Mouse (Mus musculus): ENCODE measurements around the gene Mfap5. TPM values are rescaled to one million over a fixed set of nuclear protein-coding genes. Genes with fewer than 3 reads are reported as not detected.
"Not testable (repeated sequence)": the region's sequence is repeated elsewhere in the genome, so short reads cannot be mapped to it uniquely, and the experiment has no call there.

The Mfap5 gene
- polyA plus RNA-seq, 1 experiment from 2014 or later, result 3.6 TPM

DNA sequence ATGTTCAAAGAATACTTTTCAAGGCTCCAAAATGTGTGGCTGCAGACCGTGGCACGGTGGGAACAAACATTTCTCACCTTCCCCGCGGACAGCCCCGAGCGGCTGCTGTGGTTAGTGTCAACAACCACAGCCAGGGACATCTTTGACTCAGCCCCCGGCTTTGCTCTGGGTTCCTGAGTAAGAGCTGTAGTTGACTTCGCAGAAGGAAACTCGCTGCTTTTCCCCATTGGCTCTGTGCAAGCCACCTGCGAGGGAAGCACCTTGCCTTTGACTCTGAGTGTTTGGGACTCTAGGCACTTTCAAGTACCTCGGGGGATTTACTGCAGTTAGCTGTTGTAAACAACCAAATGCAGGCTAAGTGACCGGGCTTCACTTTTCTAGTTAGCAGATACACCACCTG, 22.0 kb downstream of the Mfap5 start:
- Histone ChIP-seq H3K27ac (ENCODE audit: low read depth, low read length) (no peak overlapping the region), H3K4me2 (ENCODE audit: low read length) (no peak overlapping the region), H3K4me3 (ENCODE audit: low read length) (no peak overlapping the region), H3K9ac (ENCODE audit: low read depth, low read length) (no peak overlapping the region), H3K9me3 (ENCODE audit: control insufficient read depth, low read length) (no peaks in the 10 kb centered on the region), H3K36me3 (ENCODE audit: control insufficient read depth, insufficient read depth, low read length) (no peaks in the 10 kb centered on the region), H3K27me3 (replicated peaks; ENCODE audit: control insufficient read depth, insufficient read depth, low read length) (no peaks in the 10 kb centered on the region), H3K4me1 (ENCODE audit: control insufficient read depth, insufficient read depth, low read depth, low read length) (no peaks in the 10 kb centered on the region)
- ATAC-seq, result no peak
- WGBS, result 62% methylated on average over 12 of the region's 12 CpGs

GRCm38 (mm10) chr6:122528136-122528535, 22.5 kb downstream of the Mfap5 start:
- Histone ChIP-seq H3K4me2 (ENCODE audit: low read length) (no peak overlapping the region), H3K4me1 (ENCODE audit: control insufficient read depth, insufficient read depth, low read depth, low read length) (no peaks in the 10 kb centered on the region; the same call in 1 of the 2 replicates), H3K4me3 (ENCODE audit: low read length) (no peak overlapping the region), H3K9ac (ENCODE audit: low read depth, low read length) (no peak overlapping the region), H3K27ac (ENCODE audit: low read depth, low read length) (no peak overlapping the region), H3K27me3 (replicated peaks; ENCODE audit: control insufficient read depth, insufficient read depth, low read length) (no peaks in the 10 kb centered on the region), H3K36me3 (ENCODE audit: control insufficient read depth, insufficient read depth, low read length) (no peaks in the 10 kb centered on the region), H3K9me3 (ENCODE audit: control insufficient read depth, low read length) (no peaks in the 10 kb centered on the region)
- WGBS, result 80% methylated on average over 11 of the region's 11 CpGs
- ATAC-seq, result no peak

DNA sequence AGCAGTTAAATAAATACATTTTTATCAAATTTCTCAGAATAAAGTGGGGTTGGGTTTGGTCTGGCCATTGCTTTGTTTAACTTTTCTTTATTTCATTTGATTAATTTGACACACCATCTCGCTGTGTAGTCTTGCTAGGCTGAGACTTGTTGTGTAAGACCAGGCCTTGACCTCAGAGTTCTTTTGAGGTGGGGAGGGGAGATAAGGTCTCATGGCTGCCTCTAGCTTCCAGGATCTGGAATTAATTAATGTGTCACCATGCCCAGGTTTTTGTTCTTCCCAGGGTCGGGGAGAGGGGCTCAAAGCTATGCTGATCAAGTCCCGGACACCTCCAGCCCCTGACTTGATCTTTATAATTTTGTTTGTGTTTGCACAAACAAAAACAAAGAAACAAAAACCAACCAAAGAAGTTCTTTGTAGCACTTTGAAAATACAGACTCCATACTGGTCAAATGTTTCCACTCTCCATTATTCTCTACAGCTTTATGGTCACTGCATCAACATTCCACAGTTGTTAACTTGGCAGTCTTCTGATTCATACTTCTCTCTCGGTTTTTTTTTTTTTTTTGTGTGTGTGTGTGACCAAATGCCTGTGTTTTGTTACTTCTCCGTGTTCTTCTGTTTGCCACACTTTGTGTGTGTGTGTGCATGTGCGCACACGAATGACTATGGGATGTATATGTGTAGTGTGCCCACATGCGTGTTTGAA, 26.0 kb downstream of the Mfap5 start:
- H3K4me1 ChIP-seq (ENCODE audit: control insufficient read depth, insufficient read depth, low read depth, low read length), result no peaks in the 10 kb centered on the region; the same call in 1 of the 2 replicates
- no peaks in the 10 kb centered on the region for H3K27me3 ChIP-seq (replicated peaks; ENCODE audit: control insufficient read depth, insufficient read depth, low read length)
- no peak for ATAC-seq
- H3K4me2 ChIP-seq (ENCODE audit: low read length), result no peak overlapping the region
- H3K36me3 ChIP-seq (ENCODE audit: control insufficient read depth, insufficient read depth, low read length), result no peaks in the 10 kb centered on the region
- 75% methylated on average over 8 of the region's 8 CpGs for WGBS
- H3K4me3 ChIP-seq (ENCODE audit: low read length), result no peak overlapping the region
- H3K9me3 ChIP-seq (ENCODE audit: control insufficient read depth, low read length), result no peaks in the 10 kb centered on the region
- no peak overlapping the region for H3K9ac ChIP-seq (ENCODE audit: low read depth, low read length)
- H3K27ac ChIP-seq (ENCODE audit: low read depth, low read length), result no peak overlapping the region

DNA sequence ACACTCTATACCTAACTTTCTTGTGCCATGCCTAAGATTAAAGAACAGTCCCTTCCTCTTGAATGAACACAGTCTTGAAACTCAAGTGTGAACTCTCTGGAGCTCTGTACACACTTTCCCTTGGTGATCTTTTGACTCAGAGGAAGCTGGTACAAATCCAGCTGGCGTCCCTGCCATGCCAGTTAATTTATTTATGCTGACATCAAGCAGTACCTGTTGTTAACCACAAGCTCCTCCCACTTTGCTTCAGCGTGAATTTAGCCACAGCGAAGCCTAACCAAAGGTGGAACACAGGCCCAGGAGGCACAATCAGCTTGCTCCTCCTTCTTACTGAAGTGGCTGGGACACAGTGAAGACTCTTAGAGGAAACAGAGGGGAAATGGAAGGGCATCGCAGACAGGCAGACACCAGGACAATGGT, 27.2 kb downstream of the Mfap5 start:
- ATAC-seq, result no peak
- no peak overlapping the region for H3K9ac ChIP-seq (ENCODE audit: low read depth, low read length)
- no peaks in the 10 kb centered on the region for H3K9me3 ChIP-seq (ENCODE audit: control insufficient read depth, low read length)
- 6% methylated on average over 4 of the region's 4 CpGs for WGBS
- 0 out of 2 replicates have a peak overlapping the region, but pooled peaks have one; percentile 8 for H3K4me3 ChIP-seq (ENCODE audit: low read length)
- H3K4me2 ChIP-seq (ENCODE audit: low read length), result peak overlapping the region; percentile 37
- H3K27me3 ChIP-seq (replicated peaks; ENCODE audit: control insufficient read depth, insufficient read depth, low read length), result no peaks in the 10 kb centered on the region
- no peak overlapping the region for H3K27ac ChIP-seq (ENCODE audit: low read depth, low read length)
- no peaks in the 10 kb centered on the region; the same call in 1 of the 2 replicates for H3K4me1 ChIP-seq (ENCODE audit: control insufficient read depth, insufficient read depth, low read depth, low read length)
- no peaks in the 10 kb centered on the region for H3K36me3 ChIP-seq (ENCODE audit: control insufficient read depth, insufficient read depth, low read length)

GRCm38 (mm10) chr6:122534032-122534431, 28.4 kb downstream of the Mfap5 start:
- WGBS, result 28% methylated on average over 3 of the region's 3 CpGs

GRCm38 (mm10) chr6:122539564-122539963, 33.9 kb downstream of the Mfap5 start:
- Histone ChIP-seq H3K36me3 (ENCODE audit: control insufficient read depth, insufficient read depth, low read length) (no peaks in the 10 kb centered on the region), H3K4me3 (ENCODE audit: low read length) (no peak overlapping the region), H3K9ac (ENCODE audit: low read depth, low read length) (no peak overlapping the region), H3K4me2 (ENCODE audit: low read length) (no peak overlapping the region), H3K4me1 (ENCODE audit: control insufficient read depth, insufficient read depth, low read depth, low read length) (no peaks in the 10 kb centered on the region), H3K27ac (ENCODE audit: low read depth, low read length) (no peak overlapping the region), H3K9me3 (ENCODE audit: control insufficient read depth, low read length) (no peaks in the 10 kb centered on the region), H3K27me3 (replicated peaks; ENCODE audit: control insufficient read depth, insufficient read depth, low read length) (no peaks in the 10 kb centered on the region)
- ATAC-seq, result no peak
- WGBS, result 75% methylated on average over 9 of the region's 9 CpGs

More at GRCm38 (mm10) chr6:122534032-122534431, 28.4 kb downstream of the Mfap5 start:
- Histone ChIP-seq H3K9ac (ENCODE audit: low read depth, low read length) (no peak overlapping the region), H3K27ac (ENCODE audit: low read depth, low read length) (no peak overlapping the region), H3K9me3 (ENCODE audit: control insufficient read depth, low read length) (no peaks in the 10 kb centered on the region), H3K4me1 (ENCODE audit: control insufficient read depth, insufficient read depth, low read depth, low read length) (no peaks in the 10 kb centered on the region; the same call in 1 of the 2 replicates), H3K27me3 (replicated peaks; ENCODE audit: control insufficient read depth, insufficient read depth, low read length) (no peaks in the 10 kb centered on the region), H3K4me2 (ENCODE audit: low read length) (no peak overlapping the region), H3K4me3 (ENCODE audit: low read length) (no peak overlapping the region), H3K36me3 (ENCODE audit: control insufficient read depth, insufficient read depth, low read length) (no peaks in the 10 kb centered on the region)
- ATAC-seq, result no peak

GRCm38 (mm10) chr6:122542459-122542858, 36.8 kb downstream of the Mfap5 start:
- not testable (repeated sequence) for H3K9me3 ChIP-seq (ENCODE audit: control insufficient read depth, low read length); H3K4me1 ChIP-seq (ENCODE audit: control insufficient read depth, insufficient read depth, low read depth, low read length); H3K27me3 ChIP-seq (replicated peaks; ENCODE audit: control insufficient read depth, insufficient read depth, low read length); H3K27ac ChIP-seq (ENCODE audit: low read depth, low read length); ATAC-seq; H3K9ac ChIP-seq (ENCODE audit: low read depth, low read length); H3K4me3 ChIP-seq (ENCODE audit: low read length); H3K4me2 ChIP-seq (ENCODE audit: low read length); H3K36me3 ChIP-seq (ENCODE audit: control insufficient read depth, insufficient read depth, low read length)
- 77% methylated on average over 5 of the region's 5 CpGs for WGBS

DNA sequence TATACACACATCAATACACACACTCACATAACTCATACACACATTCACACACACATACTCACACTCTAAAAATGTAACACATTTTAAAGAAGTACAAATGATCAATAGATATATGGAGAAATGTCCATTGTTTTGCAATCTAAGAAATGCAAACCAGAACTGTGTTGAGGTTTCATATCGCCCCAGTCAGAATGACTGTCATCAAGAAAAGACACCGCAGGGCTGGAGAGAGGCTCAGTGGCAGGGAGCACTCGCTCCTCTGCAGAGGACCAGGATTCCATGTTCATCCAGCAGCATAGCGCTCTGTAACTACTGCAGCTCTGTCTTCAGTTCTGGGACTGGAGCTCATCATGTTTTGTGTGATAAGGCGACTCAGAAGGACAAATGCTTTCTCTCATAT, 37.9 kb downstream of the Mfap5 start:
- WGBS, result 81% methylated on average over 5 of the region's 5 CpGs
- H3K27ac ChIP-seq (ENCODE audit: low read depth, low read length), result no peak overlapping the region
- H3K4me1 ChIP-seq (ENCODE audit: control insufficient read depth, insufficient read depth, low read depth, low read length), result no peaks in the 10 kb centered on the region
- no peaks in the 10 kb centered on the region for H3K9me3 ChIP-seq (ENCODE audit: control insufficient read depth, low read length)
- no peak overlapping the region for H3K9ac ChIP-seq (ENCODE audit: low read depth, low read length)
- no peaks in the 10 kb centered on the region for H3K27me3 ChIP-seq (replicated peaks; ENCODE audit: control insufficient read depth, insufficient read depth, low read length)
- H3K36me3 ChIP-seq (ENCODE audit: control insufficient read depth, insufficient read depth, low read length), result no peaks in the 10 kb centered on the region
- H3K4me2 ChIP-seq (ENCODE audit: low read length), result no peak overlapping the region
- H3K4me3 ChIP-seq (ENCODE audit: low read length), result no peak overlapping the region
- no peak for ATAC-seq

DNA sequence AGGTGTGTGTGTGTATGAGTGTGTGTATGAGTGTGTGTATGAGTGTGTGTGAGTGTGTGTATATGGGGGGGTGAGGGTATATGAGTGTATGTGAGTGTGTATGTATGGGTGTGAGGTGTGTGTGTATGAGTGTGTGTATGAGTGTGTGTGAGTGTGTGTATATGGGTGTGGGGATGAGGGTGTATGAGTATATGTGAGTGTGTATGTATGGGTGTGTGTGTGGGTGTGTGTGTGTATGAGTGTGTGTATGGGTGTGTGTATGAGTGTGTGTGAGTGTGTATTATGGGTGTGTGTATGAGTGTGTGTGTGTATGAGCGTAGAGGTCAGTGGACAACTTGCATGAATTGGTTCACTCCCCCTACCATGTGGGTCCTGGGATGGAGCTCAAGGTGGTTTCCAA, 39.0 kb downstream of the Mfap5 start:
- Histone ChIP-seq H3K4me1 (ENCODE audit: control insufficient read depth, insufficient read depth, low read depth, low read length) (no peaks in the 10 kb centered on the region), H3K9me3 (ENCODE audit: control insufficient read depth, low read length) (no peaks in the 10 kb centered on the region), H3K4me3 (ENCODE audit: low read length) (no peak overlapping the region), H3K27me3 (replicated peaks; ENCODE audit: control insufficient read depth, insufficient read depth, low read length) (no peaks in the 10 kb centered on the region), H3K9ac (ENCODE audit: low read depth, low read length) (no peak overlapping the region), H3K27ac (ENCODE audit: low read depth, low read length) (no peak overlapping the region), H3K4me2 (ENCODE audit: low read length) (no peak overlapping the region), H3K36me3 (ENCODE audit: control insufficient read depth, insufficient read depth, low read length) (no peaks in the 10 kb centered on the region)
- 100% methylated on average over 1 of the region's 1 CpGs for WGBS
- no peak for ATAC-seq

All from hindbrain, embryonic 16.5 days (tissue).